Mouse (Mus musculus) midbrain, embryonic 11.5 days (tissue): Measurements from ENCODE around the gene Asic3. TPM values are rescaled to one million over a fixed set of nuclear protein-coding genes. Genes with fewer than 3 reads are reported as not detected.

Source experiments
- ATAC-seq: fragments of 200-750 bp; cut with Nextera tagmentation; 2 replicates; pipeline ENCODE4 v1.8.0; 2017; ENCODE audit warnings: moderate TSS enrichment, moderate library complexity; ENCODE audit not compliant: low FRiP score
- DNase-seq: peaks from one replicate; pipeline ENCODE4 v3.0.0; 2015; ENCODE audit warnings: low spot score; ENCODE audit errors: missing footprints
- H3K27ac ChIP-seq: fragments of 300-500 bp; sonication (generic); 2 replicates; pipeline ENCODE4 v1.5.1; 2014; ENCODE audit warnings: low read depth, low read length
- H3K27me3 ChIP-seq: fragments of 300-500 bp; sonication (generic); 2 replicates; pipeline ENCODE4 v1.6.1; 2014; ENCODE audit warnings: mild to moderate bottlenecking, low read length, moderate library complexity, mixed read lengths; ENCODE audit not compliant: control insufficient read depth, insufficient read depth
- H3K36me3 ChIP-seq: fragments of 300-500 bp; sonication (generic); 2 replicates; pipeline ENCODE4 v1.6.1; 2014; ENCODE audit warnings: mild to moderate bottlenecking, low read length, moderate library complexity, mixed read lengths; ENCODE audit not compliant: control insufficient read depth, insufficient read depth
- H3K4me1 ChIP-seq: fragments of 300-500 bp; sonication (generic); 2 replicates; pipeline ENCODE4 v1.6.1; 2014; ENCODE audit warnings: low read length; ENCODE audit not compliant: control insufficient read depth, insufficient read depth
- H3K4me2 ChIP-seq: fragments of 300-500 bp; sonication (generic); 2 replicates; pipeline ENCODE4 v1.6.1; 2014; ENCODE audit warnings: mild to moderate bottlenecking, moderate library complexity
- H3K4me3 ChIP-seq: fragments of 300-500 bp; sonication (generic); 2 replicates; pipeline ENCODE4 v1.5.1; 2014; ENCODE audit warnings: low read depth, low read length
- H3K9ac ChIP-seq: fragments of 300-500 bp; sonication (generic); 2 replicates; pipeline ENCODE4 v1.6.1; 2014; ENCODE audit warnings: low read length
- H3K9me3 ChIP-seq: fragments of 300-500 bp; sonication (generic); 2 replicates; pipeline ENCODE4 v1.6.1; 2016; ENCODE audit warnings: low read length; ENCODE audit not compliant: control insufficient read depth
- WGBS: fragments of 180-500 bp; shearing (Covaris S2); extraction: QIAGEN DNeasy Blood & Tissue Kit; methylation state at CpG from one replicate; pipeline ENCODE4 v1.1.7; 2014; 5-methylcytosine and 5-hydroxymethylcytosine counted together
- polyA plus RNA-seq: library from polyadenylated mRNA; unstranded; fragments of >200 nt; fragmentation: Nextera tagmentation; extraction: Ambion mirVana; gene quantifications from 2 replicates; pipeline ENCODE4 v1.2.1, GENCODE M21; 2014

The Asic3 gene
- polyA plus RNA-seq, 1 experiment from 2014 or later, result 0.30 TPM

DNA sequence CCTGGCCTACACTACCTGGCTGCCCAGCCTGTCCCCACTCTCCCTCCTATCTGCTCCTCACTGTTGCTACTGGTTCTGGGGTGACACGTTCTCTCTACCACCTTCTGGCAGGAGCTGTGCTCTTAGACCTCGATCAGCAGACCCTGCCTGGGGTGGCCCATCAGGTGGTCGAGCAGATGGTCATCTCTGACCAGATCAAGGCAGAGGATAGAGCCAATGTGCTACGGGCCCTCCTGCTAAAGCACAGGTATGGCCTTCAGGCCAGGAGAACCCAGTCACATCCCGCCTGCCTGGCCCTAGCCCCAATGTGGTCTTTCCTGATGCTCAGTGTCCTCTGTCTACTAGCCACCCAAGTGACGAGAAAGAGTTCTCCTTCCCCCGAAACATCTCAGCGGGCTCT, 20.8 kb downstream of the Asic3 start:
- peaks cover 24% of the 10 kb centered on the region for H3K36me3 ChIP-seq
- H3K4me1 ChIP-seq, result no peaks in the 10 kb centered on the region
- no peaks in the 10 kb centered on the region for H3K9me3 ChIP-seq
- no peak overlapping the region for H3K4me3 ChIP-seq
- no peak overlapping the region for H3K4me2 ChIP-seq
- no peak for ATAC-seq
- H3K9ac ChIP-seq, result no peak overlapping the region
- DNase-seq, result no peak
- H3K27ac ChIP-seq, result no peak overlapping the region
- WGBS, result 90% methylated on average over 8 of the region's 8 CpGs
- H3K27me3 ChIP-seq, result no peaks in the 10 kb centered on the region

GRCm38 (mm10) chr5:24441187-24441586, 28.0 kb downstream of the Asic3 start:
- H3K27ac ChIP-seq, result no peak overlapping the region
- no peak overlapping the region for H3K4me3 ChIP-seq
- H3K9me3 ChIP-seq, result no peaks in the 10 kb centered on the region
- H3K27me3 ChIP-seq, result no peaks in the 10 kb centered on the region
- H3K36me3 ChIP-seq, result peaks cover 9% of the 10 kb centered on the region; the same call in 1 of the 2 replicates
- DNase-seq, result no peak
- ATAC-seq, result no peak
- no peak overlapping the region for H3K9ac ChIP-seq
- peaks cover 12% of the 10 kb centered on the region for H3K4me1 ChIP-seq
- WGBS, result 92% methylated on average over 8 of the region's 8 CpGs
- no peak overlapping the region for H3K4me2 ChIP-seq

GRCm38 (mm10) chr5:24442029-24442428, 28.8 kb downstream of the Asic3 start:
- Histone ChIP-seq H3K36me3 (peaks cover 9% of the 10 kb centered on the region; the same call in 1 of the 2 replicates), H3K4me3 (no peak overlapping the region), H3K4me1 (peaks cover 12% of the 10 kb centered on the region), H3K27me3 (no peaks in the 10 kb centered on the region), H3K4me2 (no peak overlapping the region), H3K9ac (no peak overlapping the region), H3K27ac (no peak overlapping the region), H3K9me3 (no peaks in the 10 kb centered on the region)
- WGBS, result 92% methylated on average over 9 of the region's 9 CpGs
- no peak for ATAC-seq
- DNase-seq, result no peak

GRCm38 (mm10) chr5:24443204-24443603, 30.0 kb downstream of the Asic3 start:
- Histone ChIP-seq H3K27me3 (no peaks in the 10 kb centered on the region; the same call in 1 of the 2 replicates), H3K9me3 (no peaks in the 10 kb centered on the region), H3K27ac (no peak overlapping the region), H3K36me3 (peaks cover 9% of the 10 kb centered on the region; the same call in 1 of the 2 replicates), H3K4me1 (peaks cover 20% of the 10 kb centered on the region), H3K4me2 (no peak overlapping the region), H3K4me3 (no peak overlapping the region), H3K9ac (no peak overlapping the region)
- DNase-seq, result no peak
- 90% methylated on average over 7 of the region's 7 CpGs for WGBS
- ATAC-seq, result no peak

- Histone ChIP-seq H3K4me3 (peak overlapping the region; percentile 93), H3K4me1 (peaks cover 20% of the 10 kb centered on the region), H3K9ac (peak overlapping the region; percentile 95), H3K9me3 (no peaks in the 10 kb centered on the region), H3K4me2 (peak overlapping the region; percentile 71), H3K27ac (no peak overlapping the region), H3K27me3 (no peaks in the 10 kb centered on the region; the same call in 1 of the 2 replicates), H3K36me3 (peaks cover 9% of the 10 kb centered on the region; the same call in 1 of the 2 replicates)
- 88% methylated on average over 12 of the region's 12 CpGs for WGBS
- no peak for DNase-seq
- no peak for ATAC-seq
These were observed 30.7 kb downstream of the Asic3 start for GRCm38 (mm10) chr5:24443927-24444326.

DNA sequence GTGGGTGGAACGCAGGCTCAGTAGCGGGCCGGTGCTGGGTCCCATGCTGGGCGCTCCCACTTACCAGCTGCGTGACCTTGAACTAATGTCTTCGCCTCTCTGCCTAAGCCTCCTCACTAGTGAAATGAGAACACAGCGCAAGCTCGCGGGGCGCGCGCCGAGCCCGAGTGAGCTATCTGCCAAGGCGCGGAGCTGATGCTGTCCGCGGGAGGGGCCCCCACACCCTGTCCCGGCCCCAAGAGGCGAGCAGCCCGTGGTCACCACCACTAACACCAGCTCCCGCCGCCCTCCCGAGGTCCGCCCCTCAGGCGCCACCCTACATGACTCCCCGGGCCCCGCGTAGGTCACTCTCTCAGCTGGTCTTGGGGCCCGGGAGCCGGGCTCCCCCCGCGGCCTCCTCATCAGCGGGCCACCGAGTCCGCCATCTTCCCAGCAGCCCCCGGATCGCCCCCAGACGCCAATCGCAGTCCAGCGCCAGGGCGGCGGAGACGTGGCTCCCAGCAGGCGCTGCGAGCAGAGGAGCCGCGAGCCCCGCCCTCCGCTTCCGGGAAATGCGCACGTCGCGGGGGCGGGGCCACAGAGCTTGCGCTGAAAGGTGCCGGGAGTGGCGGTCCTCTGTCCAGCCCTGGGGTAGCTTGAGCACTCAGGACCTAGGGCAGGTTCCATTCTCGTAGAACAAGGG, 31.7 kb downstream of the Asic3 start, which contains the start of gene Fastk:
Gene Fastk, minus strand, starts transcription at position 542 of the 682 bp plus-strand sequence.
- Histone ChIP-seq H3K27me3 (no peaks in the 10 kb centered on the region; the same call in 1 of the 2 replicates), H3K9ac (peak within 1 kb of the TSS; percentile 95), H3K4me3 (peak within 1 kb of the TSS; percentile 93), H3K4me1 (peaks cover 20% of the 10 kb centered on the region), H3K9me3 (no peaks in the 10 kb centered on the region), H3K36me3 (peaks cover 6% of the 10 kb centered on the region; the same call in 1 of the 2 replicates), H3K27ac (peak within 1 kb of the TSS; percentile 75), H3K4me2 (peak within 1 kb of the TSS; percentile 71)
- ATAC-seq (peak; percentile 84), DNase-seq (peak; percentile 98)
- under 1% methylated on average over 55 of the region's 60 CpGs for WGBS

- WGBS, result 61% methylated on average over 20 of the region's 20 CpGs
- peak overlapping the region; percentile 71 for H3K4me2 ChIP-seq
- peak; percentile 5 for ATAC-seq
These were observed 32.4 kb downstream of the Asic3 start for GRCm38 (mm10) chr5:24445428-24446080.

DNA sequence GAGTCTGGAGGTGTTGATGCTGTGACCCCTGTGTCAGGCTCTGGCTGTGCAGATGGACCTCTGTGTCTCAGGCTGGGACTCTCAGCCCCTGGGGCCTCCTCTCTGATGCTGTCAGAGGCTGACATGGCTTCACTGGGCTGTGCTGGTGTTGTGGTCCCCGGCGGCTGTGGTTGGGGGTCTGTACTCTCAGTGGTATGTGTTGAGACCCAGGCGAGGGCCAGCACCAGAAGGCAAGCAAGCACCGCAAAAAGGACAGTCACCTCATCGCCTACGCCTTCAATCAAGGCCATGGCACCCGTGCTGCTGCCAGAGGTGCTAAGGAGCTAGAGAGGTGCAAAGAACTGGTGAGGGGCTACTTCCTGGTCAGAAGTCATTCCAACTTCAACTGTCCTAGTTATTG, 33.4 kb downstream of the Asic3 start:
- WGBS, result 92% methylated on average over 7 of the region's 7 CpGs
- H3K4me1 ChIP-seq, result peaks cover 24% of the 10 kb centered on the region
- H3K27ac ChIP-seq, result no peak overlapping the region
- DNase-seq (no peak), ATAC-seq (no peak)
- H3K4me2 ChIP-seq, result no peak overlapping the region; the same call in 1 of the 2 replicates
- H3K9ac ChIP-seq, result no peak overlapping the region
- peaks cover 6% of the 10 kb centered on the region; the same call in 1 of the 2 replicates for H3K36me3 ChIP-seq
- no peak overlapping the region for H3K4me3 ChIP-seq
- no peaks in the 10 kb centered on the region for H3K9me3 ChIP-seq
- no peaks in the 10 kb centered on the region; the same call in 1 of the 2 replicates for H3K27me3 ChIP-seq

More at GRCm38 (mm10) chr5:24445428-24446080, 32.4 kb downstream of the Asic3 start:
- Histone ChIP-seq H3K4me3 (peak overlapping the region; percentile 93), H3K36me3 (peaks cover 6% of the 10 kb centered on the region; the same call in 1 of the 2 replicates), H3K9ac (peak overlapping the region; percentile 95), H3K4me1 (peaks cover 20% of the 10 kb centered on the region), H3K27ac (peak overlapping the region; percentile 50; the same call in 1 of the 2 replicates), H3K27me3 (no peaks in the 10 kb centered on the region; the same call in 1 of the 2 replicates), H3K9me3 (no peaks in the 10 kb centered on the region)
- no peak for DNase-seq
